Mouse (Mus musculus): ENCODE data around the gene Prlr. TPM values are rescaled to one million over a fixed set of nuclear protein-coding genes. Genes with fewer than 3 reads are reported as not detected.

The Prlr gene
- polyA plus RNA-seq, 1 experiment from 2014 or later, result 0.32 TPM

DNA sequence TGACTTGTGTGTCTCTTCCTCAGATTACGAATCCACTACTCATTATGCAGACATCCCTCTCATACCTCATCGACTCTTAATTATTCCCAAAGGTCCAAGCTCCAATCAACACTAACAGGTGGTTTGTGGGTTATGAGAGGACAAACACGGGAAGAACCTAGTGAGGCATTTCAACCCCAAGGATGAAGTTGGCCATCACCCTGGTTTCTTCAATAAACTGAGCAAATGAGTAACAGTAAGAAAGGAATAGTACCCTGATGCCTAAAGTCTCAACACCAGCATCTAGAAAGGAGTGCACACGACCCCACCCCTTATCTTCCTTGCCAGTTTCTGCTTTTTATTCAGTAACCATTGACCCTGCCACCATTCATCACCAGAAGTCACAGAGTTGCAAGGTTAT is 100.4 kb downstream of the Prlr start:
- Histone ChIP-seq H3K4me1 (no peaks in the 10 kb centered on the region), H3K36me3 (no peaks in the 10 kb centered on the region), H3K27ac (no peak overlapping the region), H3K4me3 (no peak overlapping the region), H3K4me2 (replicated peaks) (no peak overlapping the region), H3K9me3 (no peaks in the 10 kb centered on the region), H3K27me3 (no peaks in the 10 kb centered on the region), H3K9ac (no peak overlapping the region)
- WGBS, result 73% methylated on average over 4 of the region's 4 CpGs
- no peak for ATAC-seq (ENCODE audit: insufficient number of reproducible peaks, insufficient read depth, low FRiP score, low TSS enrichment)

DNA sequence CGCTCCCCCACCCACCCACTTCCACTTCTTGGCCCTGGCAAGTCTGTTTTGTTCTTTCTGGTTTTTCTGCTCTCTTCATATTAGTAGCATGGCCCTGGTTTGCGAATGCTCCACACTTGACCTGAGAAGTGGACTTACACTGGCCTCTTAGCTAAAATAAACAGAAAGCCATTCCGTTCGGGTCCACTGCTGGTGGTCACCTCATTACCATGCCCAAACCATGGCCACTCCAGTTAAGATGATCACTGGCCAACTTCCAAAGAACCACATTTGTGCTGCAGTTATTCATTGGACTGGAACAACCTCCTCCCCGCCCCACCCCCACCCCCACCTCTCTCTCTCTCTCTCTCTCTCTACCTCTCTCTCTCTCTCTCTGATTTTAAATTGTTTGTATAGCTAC is 104.5 kb downstream of the Prlr start:
- 88% methylated on average over 5 of the region's 5 CpGs for WGBS
- H3K4me2 ChIP-seq (replicated peaks), result no peak overlapping the region
- H3K27ac ChIP-seq, result no peak overlapping the region
- H3K9ac ChIP-seq, result no peak overlapping the region
- no peaks in the 10 kb centered on the region for H3K27me3 ChIP-seq
- H3K9me3 ChIP-seq, result no peaks in the 10 kb centered on the region
- no peaks in the 10 kb centered on the region for H3K4me1 ChIP-seq
- no peak for ATAC-seq (ENCODE audit: insufficient number of reproducible peaks, insufficient read depth, low FRiP score, low TSS enrichment)
- no peaks in the 10 kb centered on the region for H3K36me3 ChIP-seq
- H3K4me3 ChIP-seq, result no peak overlapping the region

DNA sequence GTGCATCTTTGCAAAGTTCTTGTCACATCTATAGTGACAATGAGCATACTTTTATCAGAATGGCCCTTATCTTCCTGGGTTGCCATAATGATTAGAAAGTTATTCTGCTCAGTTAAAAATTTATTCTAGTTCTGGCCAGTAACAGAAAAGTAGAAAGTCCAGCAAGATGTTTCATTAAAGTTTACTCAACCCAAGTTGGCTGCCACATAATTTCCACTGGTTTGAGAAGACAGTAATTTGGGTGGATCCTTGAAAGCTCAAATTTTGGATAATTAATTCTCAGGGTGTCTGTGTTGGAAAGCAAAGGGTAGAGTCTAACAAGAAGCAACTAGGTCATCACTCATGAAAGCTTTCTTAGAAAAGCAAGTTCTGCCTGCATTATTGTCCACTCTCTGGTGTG is 106.6 kb downstream of the Prlr start:
- Histone ChIP-seq H3K27ac (no peak overlapping the region), H3K4me3 (no peak overlapping the region), H3K9ac (no peak overlapping the region), H3K4me1 (no peaks in the 10 kb centered on the region), H3K4me2 (replicated peaks) (no peak overlapping the region), H3K36me3 (no peaks in the 10 kb centered on the region), H3K27me3 (no peaks in the 10 kb centered on the region), H3K9me3 (no peaks in the 10 kb centered on the region)
- ATAC-seq (ENCODE audit: insufficient number of reproducible peaks, insufficient read depth, low FRiP score, low TSS enrichment), result no peak

DNA sequence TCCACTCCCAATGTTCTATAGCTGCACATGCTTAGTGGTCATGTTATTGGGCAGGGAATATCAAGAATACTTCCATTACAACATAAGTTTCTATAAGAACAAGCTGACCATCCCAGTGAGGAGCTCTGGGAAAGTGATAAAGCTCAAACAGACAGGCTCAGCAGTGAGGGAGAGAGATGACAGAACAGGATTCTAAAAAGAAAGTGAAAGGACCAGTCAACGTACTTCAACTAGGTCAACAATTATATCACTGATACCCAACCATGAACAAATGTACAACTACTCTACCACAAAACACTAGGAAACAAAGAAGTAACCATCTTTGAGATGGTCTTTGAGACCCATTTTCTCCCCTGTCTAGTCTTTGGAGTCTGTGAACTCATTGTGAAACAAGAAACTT is 119.5 kb downstream of the Prlr start:
- H3K36me3 ChIP-seq, result no peaks in the 10 kb centered on the region
- no peaks in the 10 kb centered on the region for H3K4me1 ChIP-seq
- no peak overlapping the region for H3K9ac ChIP-seq
- no peak overlapping the region for H3K4me3 ChIP-seq
- H3K9me3 ChIP-seq, result no peaks in the 10 kb centered on the region
- H3K27ac ChIP-seq, result no peak overlapping the region
- no peak for ATAC-seq (ENCODE audit: insufficient number of reproducible peaks, insufficient read depth, low FRiP score, low TSS enrichment)
- 97% methylated on average over 1 of the region's 1 CpGs for WGBS
- no peaks in the 10 kb centered on the region for H3K27me3 ChIP-seq
- H3K4me2 ChIP-seq (replicated peaks), result no peak overlapping the region

DNA sequence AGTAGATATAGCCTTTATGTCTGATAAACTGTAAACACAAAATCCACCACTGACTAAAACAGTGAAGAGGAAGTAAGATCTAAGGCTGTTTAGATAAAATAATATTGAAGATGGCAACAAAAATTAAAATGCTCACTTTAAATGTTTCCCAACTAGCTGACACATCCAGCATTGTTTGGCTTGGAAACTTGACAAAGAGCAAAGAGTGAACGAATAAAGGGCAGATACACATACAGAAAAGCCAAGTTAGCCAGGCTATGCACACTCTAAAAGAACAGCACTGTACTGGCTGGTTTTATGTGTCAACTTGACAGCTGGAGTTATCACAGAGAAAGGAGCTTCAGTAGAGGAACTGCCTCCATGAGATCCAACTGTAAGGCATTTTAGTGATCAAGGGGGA is 121.0 kb downstream of the Prlr start:
- Histone ChIP-seq H3K36me3 (no peaks in the 10 kb centered on the region), H3K4me1 (no peaks in the 10 kb centered on the region), H3K27me3 (no peaks in the 10 kb centered on the region), H3K4me3 (no peak overlapping the region), H3K9ac (no peak overlapping the region), H3K9me3 (no peaks in the 10 kb centered on the region), H3K27ac (no peak overlapping the region), H3K4me2 (replicated peaks) (no peak overlapping the region)
- 85% methylated on average over 1 of the region's 1 CpGs for WGBS
- no peak for ATAC-seq (ENCODE audit: insufficient number of reproducible peaks, insufficient read depth, low FRiP score, low TSS enrichment)

DNA sequence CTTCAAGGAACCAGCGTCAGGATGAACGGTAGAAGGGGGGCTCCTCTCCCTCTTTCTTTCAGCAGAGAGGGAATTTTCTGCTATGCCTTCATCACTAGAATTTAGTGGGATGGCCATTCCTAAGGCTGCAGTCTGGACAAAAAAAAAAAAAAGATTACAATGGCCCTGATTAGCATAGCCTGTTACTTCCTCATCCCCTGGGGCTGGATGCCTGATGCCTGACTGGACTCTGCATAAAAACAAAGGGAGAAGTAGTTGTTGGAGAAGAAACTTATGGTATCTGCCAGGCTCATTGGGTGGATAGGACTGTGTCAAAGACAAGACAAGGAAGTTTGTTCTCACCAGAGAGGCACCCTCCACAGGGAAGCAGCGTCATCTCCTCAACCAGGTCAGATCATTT is 122.4 kb downstream of the Prlr start:
- WGBS, result 79% methylated on average over 3 of the region's 3 CpGs
- Histone ChIP-seq H3K9me3 (no peaks in the 10 kb centered on the region), H3K9ac (no peak overlapping the region), H3K4me2 (replicated peaks) (no peak overlapping the region), H3K4me1 (no peaks in the 10 kb centered on the region), H3K36me3 (no peaks in the 10 kb centered on the region), H3K27me3 (no peaks in the 10 kb centered on the region), H3K4me3 (no peak overlapping the region), H3K27ac (no peak overlapping the region)
- no peak for ATAC-seq (ENCODE audit: insufficient number of reproducible peaks, insufficient read depth, low FRiP score, low TSS enrichment)

DNA sequence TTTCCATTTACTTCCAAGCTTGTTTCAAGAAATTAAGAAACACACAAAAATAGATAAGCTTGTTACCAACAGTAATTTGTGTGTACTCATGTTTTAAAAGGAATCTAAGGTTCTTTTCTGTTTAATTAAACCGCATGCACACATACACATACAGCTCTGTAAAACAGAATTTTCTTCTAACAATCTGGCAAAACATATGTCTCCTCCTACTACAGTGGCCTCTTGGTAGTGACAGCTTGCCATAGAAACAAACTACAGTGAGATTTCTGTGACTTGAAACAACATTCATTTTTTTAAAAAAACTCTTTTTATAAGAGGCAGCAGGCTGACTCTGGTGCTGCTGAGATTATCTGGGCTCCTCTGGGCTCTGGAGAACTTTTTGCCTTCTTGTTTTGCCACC is 129.4 kb downstream of the Prlr start:
- Histone ChIP-seq H3K27me3 (no peaks in the 10 kb centered on the region), H3K36me3 (no peaks in the 10 kb centered on the region), H3K4me3 (no peak overlapping the region), H3K27ac (no peak overlapping the region), H3K4me2 (replicated peaks) (no peak overlapping the region), H3K9ac (no peak overlapping the region), H3K4me1 (no peaks in the 10 kb centered on the region), H3K9me3 (no peaks in the 10 kb centered on the region)
- ATAC-seq (ENCODE audit: insufficient number of reproducible peaks, insufficient read depth, low FRiP score, low TSS enrichment), result no peak
- 91% methylated on average over 1 of the region's 1 CpGs for WGBS

DNA sequence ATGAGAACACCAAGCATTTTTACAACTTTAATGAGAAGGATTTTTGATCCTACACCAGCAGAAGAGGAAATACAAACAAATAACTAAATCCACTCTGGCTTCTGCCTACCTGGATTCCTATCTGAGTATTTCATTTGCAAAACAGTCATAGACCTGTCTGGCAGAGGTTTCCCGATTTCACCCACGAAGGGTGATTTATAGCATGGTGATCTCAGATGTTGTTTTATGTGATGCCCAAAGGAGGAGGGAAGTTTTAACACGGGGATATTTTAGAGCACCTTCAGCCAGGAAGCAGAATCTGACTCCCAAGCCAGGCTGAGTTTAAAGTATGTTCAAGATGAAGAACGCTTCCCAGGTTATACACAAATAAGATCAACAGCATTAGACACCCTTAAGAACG is 134.8 kb downstream of the Prlr start:
- no peaks in the 10 kb centered on the region for H3K9me3 ChIP-seq
- no peak overlapping the region for H3K9ac ChIP-seq
- WGBS, result 77% methylated on average over 5 of the region's 5 CpGs

DNA sequence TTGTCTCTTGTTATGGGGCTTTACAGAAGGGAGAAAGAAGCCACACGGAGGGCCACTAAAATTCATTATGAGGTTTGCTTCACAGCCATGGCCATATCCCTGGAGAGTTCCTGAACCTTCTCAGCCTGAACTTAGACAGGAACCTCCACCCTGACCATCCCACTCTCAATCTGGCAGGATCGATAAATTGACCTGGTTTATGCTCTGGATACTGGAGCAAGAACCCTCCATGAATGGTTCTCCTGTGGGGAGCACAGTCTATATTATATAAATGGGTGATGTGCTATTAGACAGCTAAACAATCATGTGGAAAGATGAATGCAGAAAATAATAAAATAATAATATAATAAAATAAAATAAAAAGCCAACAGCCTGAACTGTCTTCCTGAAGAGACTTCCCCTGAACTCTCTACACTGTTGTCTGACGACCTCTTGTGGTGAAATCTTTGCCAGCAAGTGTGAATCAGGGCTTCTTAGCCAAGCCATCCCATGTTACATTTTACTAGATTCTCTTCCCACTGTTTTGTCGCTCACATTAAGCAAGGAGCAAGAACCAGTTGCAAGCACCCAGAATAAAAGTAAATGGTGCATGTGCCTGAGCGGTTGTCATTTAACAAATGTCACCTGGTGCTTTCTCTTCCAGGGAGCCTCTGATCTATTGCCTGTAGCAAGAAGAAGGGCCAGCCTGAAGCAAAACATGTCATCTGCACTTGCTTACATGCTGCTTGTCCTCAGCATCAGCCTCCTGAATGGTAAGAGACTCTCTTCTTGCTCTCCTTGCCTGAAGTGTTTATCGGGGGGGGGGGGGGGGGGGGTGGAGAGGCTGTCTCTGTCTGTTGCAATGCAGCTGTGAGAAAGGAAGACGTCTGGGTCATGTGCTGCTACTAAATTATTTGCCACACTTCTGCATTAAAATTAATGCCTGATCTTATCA is 136.8 kb downstream of the Prlr start:
- Histone ChIP-seq H3K4me1 (no peaks in the 10 kb centered on the region), H3K27ac (no peak overlapping the region), H3K9me3 (no peaks in the 10 kb centered on the region), H3K9ac (no peak overlapping the region), H3K27me3 (no peaks in the 10 kb centered on the region), H3K36me3 (no peaks in the 10 kb centered on the region), H3K4me3 (no peak overlapping the region), H3K4me2 (replicated peaks) (no peak overlapping the region)
- no peak for ATAC-seq (ENCODE audit: insufficient number of reproducible peaks, insufficient read depth, low FRiP score, low TSS enrichment)
- WGBS, result 50% methylated on average over 7 of the region's 7 CpGs

More for the DNA sequence above, 134.8 kb downstream of the Prlr start:
- H3K4me3 ChIP-seq, result no peak overlapping the region
- ATAC-seq (ENCODE audit: insufficient number of reproducible peaks, insufficient read depth, low FRiP score, low TSS enrichment), result no peak
- no peak overlapping the region for H3K4me2 ChIP-seq (replicated peaks)
- no peaks in the 10 kb centered on the region for H3K27me3 ChIP-seq
- no peaks in the 10 kb centered on the region for H3K36me3 ChIP-seq
- no peaks in the 10 kb centered on the region for H3K4me1 ChIP-seq
- no peak overlapping the region for H3K27ac ChIP-seq

DNA sequence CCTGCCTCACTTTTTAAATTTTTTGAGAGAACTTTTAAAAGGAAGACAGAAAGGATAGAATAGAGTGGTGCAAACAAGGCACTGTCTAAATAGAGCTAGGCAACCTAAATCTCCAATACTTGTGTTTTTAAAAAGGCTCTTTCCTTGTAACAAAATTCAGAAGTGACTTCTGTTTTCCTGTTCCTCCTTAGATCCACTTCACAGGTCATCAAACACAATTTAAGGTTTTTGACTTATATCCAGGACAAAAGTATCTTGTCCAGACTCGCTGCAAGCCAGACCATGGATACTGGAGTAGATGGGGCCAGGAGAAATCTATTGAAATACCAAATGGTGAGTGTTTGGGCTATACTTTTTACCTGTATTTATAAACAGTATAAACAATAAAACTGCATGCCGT is 148.0 kb downstream of the Prlr start, which contains the start of gene Gm21973:
TSS of gene Gm21973 (plus strand) at position 301 of the 400 bp plus-strand sequence.
- Histone ChIP-seq H3K4me1 (no peaks in the 10 kb centered on the region), H3K27me3 (no peaks in the 10 kb centered on the region), H3K27ac (no peak within 1 kb of the TSS), H3K4me2 (replicated peaks) (no peak within 1 kb of the TSS), H3K36me3 (no peaks in the 10 kb centered on the region), H3K9ac (no peak within 1 kb of the TSS), H3K9me3 (no peaks in the 10 kb centered on the region), H3K4me3 (no peak within 1 kb of the TSS)
- 90% methylated on average over 2 of the region's 2 CpGs for whole genome bisulfite sequencing
- no peak for ATAC-seq (ENCODE audit: insufficient number of reproducible peaks, insufficient read depth, low FRiP score, low TSS enrichment)

DNA sequence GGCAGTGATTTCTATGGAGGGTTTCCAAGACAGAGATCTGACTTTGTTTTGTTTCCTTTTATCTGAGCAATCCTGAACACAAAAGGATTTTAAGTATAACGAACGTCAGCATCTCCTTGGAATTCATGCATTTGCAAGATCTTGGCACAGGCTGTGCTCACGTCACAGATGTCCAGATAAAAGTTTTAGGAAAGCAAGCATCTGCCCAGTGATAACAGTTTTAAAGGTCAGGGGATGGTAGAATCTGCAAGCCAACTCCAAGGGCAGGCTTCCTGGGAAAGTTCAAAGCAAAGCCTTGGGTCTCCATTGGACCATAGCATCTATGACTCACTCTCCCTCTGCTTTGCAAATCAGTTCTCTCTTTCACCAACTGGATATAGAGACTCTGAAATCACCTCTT is 153.6 kb downstream of the Prlr start:
- no peak overlapping the region for H3K4me3 ChIP-seq
- no peaks in the 10 kb centered on the region for H3K9me3 ChIP-seq
- H3K4me1 ChIP-seq, result no peaks in the 10 kb centered on the region
- H3K27ac ChIP-seq, result no peak overlapping the region
- H3K9ac ChIP-seq, result no peak overlapping the region
- WGBS, result 81% methylated on average over 3 of the region's 3 CpGs
- H3K27me3 ChIP-seq, result no peaks in the 10 kb centered on the region
- no peak overlapping the region for H3K4me2 ChIP-seq (replicated peaks)
- no peak for ATAC-seq (ENCODE audit: insufficient number of reproducible peaks, insufficient read depth, low FRiP score, low TSS enrichment)
- H3K36me3 ChIP-seq, result no peaks in the 10 kb centered on the region

DNA sequence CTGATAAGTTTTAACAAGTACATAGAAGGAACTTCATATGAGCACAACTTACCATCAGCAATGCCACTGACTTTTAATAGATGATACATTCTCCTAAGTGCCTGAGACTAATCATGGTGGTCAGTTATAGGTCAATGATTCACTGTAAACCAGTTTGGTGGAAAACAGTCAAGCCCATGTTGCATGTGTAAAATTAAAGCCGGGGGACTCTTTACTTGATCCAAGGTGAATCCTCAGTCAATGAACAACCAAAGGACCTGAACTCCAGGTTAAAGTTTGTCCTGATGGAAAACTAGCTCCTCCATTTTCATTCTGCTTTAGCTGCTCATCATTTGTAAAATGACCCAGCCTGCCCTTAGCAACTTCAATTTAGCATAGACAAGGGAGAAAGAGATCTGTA is 155.5 kb downstream of the Prlr start:
- Histone ChIP-seq H3K4me1 (no peaks in the 10 kb centered on the region), H3K9ac (no peak overlapping the region), H3K9me3 (no peaks in the 10 kb centered on the region), H3K27me3 (no peaks in the 10 kb centered on the region), H3K36me3 (no peaks in the 10 kb centered on the region), H3K4me2 (replicated peaks) (no peak overlapping the region), H3K27ac (no peak overlapping the region), H3K4me3 (no peak overlapping the region)
- 91% methylated on average over 1 of the region's 1 CpGs for WGBS
- no peak for ATAC-seq (ENCODE audit: insufficient number of reproducible peaks, insufficient read depth, low FRiP score, low TSS enrichment)

All from embryonic facial prominence, embryonic 12.5 days (tissue).